Mouse (Mus musculus) splenic B cell, adult 2 months (primary cell): ENCODE measurements at regions not wholly inside any gene's neighbourhood (a gene's known extent, or its start where the extent isn't known, plus 50 kb on each side); places are given as distances from the start of the nearest gene placed in this dataset.

ENCODE experiments used
- DNase-seq: peaks from one replicate; pipeline ENCODE4 v3.0.0-alpha.2; 2011; ENCODE audit warnings: low read depth, low spot score
- H3K27me3 ChIP-seq: 2 replicates; pipeline ENCODE4 v1.6.1; 2012; ENCODE audit warnings: mild to moderate bottlenecking, low read length, moderate library complexity, mixed read lengths; ENCODE audit not compliant: control insufficient read depth, poor library complexity, insufficient read depth, severe bottlenecking
- H3K36me3 ChIP-seq: 2 replicates; pipeline ENCODE4 v1.6.1; 2012; ENCODE audit warnings: mild to moderate bottlenecking, low read length, moderate library complexity, mixed read lengths; ENCODE audit not compliant: control insufficient read depth, poor library complexity, insufficient read depth, severe bottlenecking

- Histone ChIP-seq H3K27me3 (no peaks in the 10 kb centered on the region), H3K36me3 (no peaks in the 10 kb centered on the region)
- DNase-seq: no peak
Observed at GRCm38 (mm10) chr5:119398475-119398874, 272.0 kb upstream of the Tbx3 start.

- Histone ChIP-seq H3K27me3 (no peaks in the 10 kb centered on the region), H3K36me3 (no peaks in the 10 kb centered on the region)
- DNase-seq: no peak
Observed at GRCm38 (mm10) chr5:119400223-119400935, 270.1 kb upstream of the Tbx3 start.

GRCm38 (mm10) chr5:119401915-119402314 is 268.6 kb upstream of the Tbx3 start:
- no peak for DNase-seq
- Histone ChIP-seq H3K36me3 (no peaks in the 10 kb centered on the region), H3K27me3 (no peaks in the 10 kb centered on the region)

- Histone ChIP-seq H3K36me3 (no peaks in the 10 kb centered on the region), H3K27me3 (no peaks in the 10 kb centered on the region)
- no peak for DNase-seq
Observed at GRCm38 (mm10) chr5:119402651-119403050, 267.8 kb upstream of the Tbx3 start.

GRCm38 (mm10) chr5:119410966-119411365 is 259.5 kb upstream of the Tbx3 start:
- H3K36me3 ChIP-seq: no peaks in the 10 kb centered on the region
- DNase-seq: no peak
- no peaks in the 10 kb centered on the region for H3K27me3 ChIP-seq

GRCm38 (mm10) chr5:119415835-119416234 is 254.6 kb upstream of the Tbx3 start:
- H3K27me3 ChIP-seq: no peaks in the 10 kb centered on the region
- DNase-seq: no peak
- no peaks in the 10 kb centered on the region for H3K36me3 ChIP-seq

- Histone ChIP-seq H3K27me3 (no peaks in the 10 kb centered on the region), H3K36me3 (no peaks in the 10 kb centered on the region)
- DNase-seq: no peak
Observed at GRCm38 (mm10) chr5:119418486-119418885, 252.0 kb upstream of the Tbx3 start.

- no peaks in the 10 kb centered on the region for H3K27me3 ChIP-seq
- no peak for DNase-seq
- H3K36me3 ChIP-seq: no peaks in the 10 kb centered on the region
Observed at GRCm38 (mm10) chr5:119427511-119428019, 242.9 kb upstream of the Tbx3 start.

- Histone ChIP-seq H3K36me3 (no peaks in the 10 kb centered on the region), H3K27me3 (no peaks in the 10 kb centered on the region)
- DNase-seq: no peak
Observed at GRCm38 (mm10) chr5:119431271-119431756, 239.2 kb upstream of the Tbx3 start.

GRCm38 (mm10) chr5:119434572-119434971 is 235.9 kb upstream of the Tbx3 start:
- no peaks in the 10 kb centered on the region for H3K27me3 ChIP-seq
- no peak for DNase-seq
- H3K36me3 ChIP-seq: no peaks in the 10 kb centered on the region

- DNase-seq: no peak
- Histone ChIP-seq H3K27me3 (no peaks in the 10 kb centered on the region), H3K36me3 (no peaks in the 10 kb centered on the region)
Observed at GRCm38 (mm10) chr5:119448494-119448893, 222.0 kb upstream of the Tbx3 start.

GRCm38 (mm10) chr5:119449166-119449565 is 221.3 kb upstream of the Tbx3 start:
- DNase-seq: no peak
- no peaks in the 10 kb centered on the region for H3K27me3 ChIP-seq
- H3K36me3 ChIP-seq: no peaks in the 10 kb centered on the region

- H3K36me3 ChIP-seq: no peaks in the 10 kb centered on the region
- DNase-seq: no peak
- H3K27me3 ChIP-seq: no peaks in the 10 kb centered on the region
Observed at GRCm38 (mm10) chr5:119459751-119460150, 210.7 kb upstream of the Tbx3 start.

- Histone ChIP-seq H3K36me3 (no peaks in the 10 kb centered on the region), H3K27me3 (no peaks in the 10 kb centered on the region)
- DNase-seq: no peak
Observed at GRCm38 (mm10) chr5:119462659-119463530, 207.6 kb upstream of the Tbx3 start.

- DNase-seq: no peak
- no peaks in the 10 kb centered on the region for H3K36me3 ChIP-seq
- no peaks in the 10 kb centered on the region for H3K27me3 ChIP-seq
Observed at GRCm38 (mm10) chr5:119464553-119464952, 205.9 kb upstream of the Tbx3 start.
